ENCODE assay signal across 24 mouse cellular contexts in the genomic region with DNA sequence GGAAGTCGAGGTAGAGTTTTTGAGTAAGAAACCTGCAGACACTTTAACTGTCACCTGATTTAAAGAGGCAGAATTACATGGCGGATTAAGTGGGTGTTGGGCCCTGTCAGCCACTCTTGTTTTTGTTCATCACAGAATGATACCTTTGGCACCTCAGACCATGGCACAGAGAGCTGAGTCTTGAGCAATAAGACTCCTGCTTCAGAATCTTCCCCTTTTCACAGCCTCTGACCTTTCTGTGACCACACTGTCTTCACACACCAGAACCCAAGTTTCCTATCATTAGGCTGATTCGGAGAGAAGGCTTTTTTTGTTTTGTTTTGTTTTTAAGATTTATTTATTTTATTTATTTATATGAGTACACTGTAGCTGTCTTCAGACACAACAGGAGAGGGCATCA.
"Had no signal": no experiment of that assay in that cellular context is flagged by ENCODE, and none has a peak within 500 bp of the region (broad histone marks: within the 10 kb centered on the region; RNA-seq: fewer than 3 reads in every experiment).

No protein-coding gene starts in this region.

- H3K9ac ChIP-seq: forebrain, postnatal 0 days; heart, embryonic 13.5 days; heart, embryonic 15.5 days; hindbrain, embryonic 13.5 days; hindbrain, embryonic 15.5 days; kidney, embryonic 15.5 days; limb, embryonic 12.5 days had no signal

- H3K36me3 ChIP-seq: heart, embryonic 10.5 days; heart, embryonic 13.5 days; heart, embryonic 15.5 days; hindbrain, embryonic 13.5 days; hindbrain, embryonic 15.5 days; kidney, embryonic 15.5 days; limb, embryonic 10.5 days; limb, embryonic 12.5 days had no signal

- ATAC-seq: forebrain, postnatal 0 days; hindbrain, postnatal 0 days; intestine, embryonic 16.5 days had no signal

- H3K9me3 ChIP-seq: heart, embryonic 10.5 days; heart, embryonic 13.5 days; heart, embryonic 15.5 days; hindbrain, embryonic 13.5 days; hindbrain, embryonic 15.5 days; kidney, embryonic 15.5 days; limb, embryonic 10.5 days; limb, embryonic 12.5 days had no signal

- H3K27me3 ChIP-seq: heart, embryonic 13.5 days; heart, embryonic 15.5 days; hindbrain, embryonic 13.5 days; hindbrain, embryonic 15.5 days; kidney, embryonic 15.5 days; limb, embryonic 12.5 days had no signal

- H3K4me3 ChIP-seq: heart, embryonic 10.5 days; heart, embryonic 13.5 days; heart, embryonic 15.5 days; hindbrain, embryonic 13.5 days; hindbrain, embryonic 15.5 days; kidney, embryonic 15.5 days; limb, embryonic 10.5 days; limb, embryonic 12.5 days had no signal

- H3K4me2 ChIP-seq: heart, embryonic 13.5 days; heart, embryonic 15.5 days; hindbrain, embryonic 13.5 days; hindbrain, embryonic 15.5 days; kidney, embryonic 15.5 days; limb, embryonic 12.5 days had no signal

- DNase-seq: forebrain, postnatal 0 days; gastrocnemius, postnatal 14 days; gastrocnemius, postnatal 36 days; heart, adult 18-20 months; heart, postnatal 14 days; heart, postnatal 36 days; kidney, adult 11 months; kidney, adult 2 months; kidney, adult 9 months; kidney, postnatal 14 days; kidney, postnatal 36 days; layer of hippocampus, postnatal 36 days; liver had no signal

- H3K27ac ChIP-seq: heart, embryonic 10.5 days; heart, embryonic 13.5 days; heart, embryonic 15.5 days; hindbrain, embryonic 13.5 days; hindbrain, embryonic 15.5 days; hindbrain, postnatal 0 days; kidney, embryonic 15.5 days; kidney, postnatal 0 days; limb, embryonic 12.5 days had no signal
